Mouse (Mus musculus) olfactory bulb, adult 2 months (tissue): ENCODE measurements around the gene Engase. TPM values are rescaled to one million over a fixed set of nuclear protein-coding genes. Genes with fewer than 3 reads are reported as not detected.
A peak's percentile ranks its signal among the peaks of the same experiment; 100 is the strongest.

Source experiments
- H3K27ac ChIP-seq: fragments of 200-500 bp; 2 replicates; pipeline ENCODE4 v1.5.1; 2012; ENCODE audit warnings: low read depth, low read length; ENCODE audit not compliant: insufficient read depth
- H3K4me1 ChIP-seq: fragments of 200-500 bp; 2 replicates; pipeline ENCODE4 v1.6.1; 2012; ENCODE audit warnings: low read length; ENCODE audit not compliant: control insufficient read depth, insufficient read depth
- H3K4me3 ChIP-seq: fragments of 200-500 bp; 2 replicates; pipeline ENCODE4 v1.5.1; 2012; ENCODE audit warnings: mild to moderate bottlenecking, low read depth, low read length, moderate library complexity; ENCODE audit not compliant: insufficient read depth
- CTCF ChIP-seq: fragments of 200-500 bp; IDR thresholded peaks from 2 replicates; pipeline ENCODE4 v1.5.1; 2012; ENCODE audit warnings: low read depth, mild to moderate bottlenecking, low read length, moderate library complexity; ENCODE audit not compliant: insufficient read depth
- POLR2A ChIP-seq: fragments of 200-500 bp; IDR thresholded peaks from 2 replicates; pipeline ENCODE4 v1.6.1; 2012; ENCODE audit warnings: mild to moderate bottlenecking, low read depth, low read length, moderate library complexity; ENCODE audit not compliant: insufficient read depth
- WGBS: fragments of 180-500 bp; shearing (Covaris S2); methylation state at CpG from one replicate; pipeline ENCODE4 v1.1.7; 2018; 5-methylcytosine and 5-hydroxymethylcytosine counted together
- polyA plus RNA-seq: library from polyadenylated mRNA; stranded (reverse); fragments of >200 nt; gene quantifications from 2 replicates; pipeline ENCODE4 v1.2.4, GENCODE M21; 2012; ENCODE audit warnings: low replicate concordance; ENCODE audit not compliant: missing spikeins, insufficient read depth, insufficient read length

Engase gene
- polyA plus RNA-seq, 1 experiment, result not detected

DNA sequence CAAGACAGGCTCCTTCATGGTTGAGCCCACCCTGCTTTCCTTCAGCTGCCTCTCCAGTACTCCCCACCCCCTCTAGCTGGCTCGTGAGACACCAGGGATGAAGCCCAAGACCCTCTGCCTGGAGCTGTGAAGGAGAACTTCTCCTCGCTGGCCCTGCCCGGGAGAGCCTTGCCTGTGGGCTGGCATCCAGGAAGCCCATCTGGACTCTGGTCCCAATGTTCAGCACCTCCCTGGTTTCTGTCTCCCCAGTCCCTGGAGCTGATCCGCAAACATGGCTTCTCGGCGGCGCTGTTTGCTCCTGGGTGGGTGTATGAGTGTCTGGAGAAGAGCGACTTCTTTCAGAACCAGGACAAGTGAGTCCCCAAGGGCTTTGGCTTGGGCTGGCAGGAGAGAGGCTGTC, 7.5 kb downstream of the Engase start:
- Histone ChIP-seq H3K4me3 (no peak overlapping the region), H3K4me1 (peaks cover 24% of the 10 kb centered on the region), H3K27ac (no peak overlapping the region)
- TF ChIP-seq CTCF (no peak), POLR2A (no peak)
- 83% methylated on average over 8 of the region's 8 CpGs for WGBS

DNA sequence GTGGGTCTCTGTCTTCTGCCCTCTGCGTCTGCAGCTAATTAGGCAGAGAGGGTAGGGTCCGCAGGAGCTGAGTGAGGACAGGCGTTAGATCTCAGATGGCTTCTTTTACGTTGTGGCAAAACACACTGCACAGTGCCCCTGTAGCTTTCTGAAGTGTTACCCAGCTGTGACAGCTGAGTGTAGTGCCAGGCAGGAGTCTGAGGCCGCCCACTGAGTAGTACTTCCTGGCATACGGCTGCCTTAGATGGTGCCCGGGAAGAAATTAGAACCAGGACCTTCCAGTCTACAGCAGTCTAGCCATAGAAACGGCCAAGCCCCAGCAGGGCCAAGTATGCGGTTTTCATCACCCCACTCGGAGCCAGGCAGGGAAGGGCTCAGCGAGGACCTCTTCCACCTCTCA, 8.7 kb downstream of the Engase start:
- Histone ChIP-seq H3K4me1 (peaks cover 29% of the 10 kb centered on the region), H3K27ac (no peak overlapping the region), H3K4me3 (no peak overlapping the region)
- TF ChIP-seq CTCF (no peak), POLR2A (no peak)
- 47% methylated on average over 11 of the region's 11 CpGs for WGBS

DNA sequence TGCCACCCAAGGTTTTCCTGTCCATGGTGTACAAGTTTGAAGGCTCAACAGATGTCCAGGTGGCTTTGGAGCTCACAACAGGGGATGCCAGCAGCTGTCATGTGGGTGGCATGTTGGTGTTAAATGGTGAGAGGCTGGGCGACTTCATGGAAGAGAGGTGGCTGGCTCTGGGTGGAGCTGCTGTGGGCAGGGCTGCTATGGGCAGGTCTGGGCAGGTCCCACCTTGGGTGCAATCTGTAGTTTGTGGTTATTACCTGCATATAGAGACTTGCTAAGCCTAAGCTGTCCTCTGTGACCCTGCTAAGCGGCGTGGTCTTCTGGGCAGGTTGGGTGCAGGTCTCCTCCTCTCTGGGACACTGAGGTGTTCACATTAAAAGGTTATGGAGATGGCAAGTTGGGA, 9.2 kb downstream of the Engase start:
- no peak overlapping the region for H3K27ac ChIP-seq
- WGBS, result 85% methylated on average over 3 of the region's 3 CpGs
- H3K4me1 ChIP-seq, result peaks cover 34% of the 10 kb centered on the region
- no peak overlapping the region for H3K4me3 ChIP-seq
- TF ChIP-seq CTCF (no peak), POLR2A (no peak)

DNA sequence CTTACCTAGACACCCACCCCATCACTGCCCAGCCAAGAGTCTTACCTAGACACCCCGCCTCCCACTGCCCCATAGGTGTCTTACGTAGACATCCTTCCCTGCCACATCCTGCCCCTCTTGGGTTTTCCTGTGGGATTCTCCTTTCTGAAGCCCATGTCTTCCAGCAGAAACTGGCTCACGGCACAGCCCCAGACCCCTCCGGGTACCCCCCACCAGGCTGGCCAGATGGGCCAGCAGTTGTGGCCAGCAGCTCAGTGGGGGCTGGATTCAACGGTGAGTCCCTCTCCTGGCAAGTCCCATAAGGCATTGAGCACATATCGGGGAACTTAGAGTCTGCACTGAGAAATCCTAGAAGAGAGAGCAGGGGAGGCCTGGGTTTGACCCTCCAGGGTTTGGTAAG, 9.7 kb downstream of the Engase start:
- WGBS, result 83% methylated on average over 6 of the region's 6 CpGs
- Histone ChIP-seq H3K4me3 (no peak overlapping the region), H3K4me1 (peaks cover 36% of the 10 kb centered on the region), H3K27ac (no peak overlapping the region)
- TF ChIP-seq POLR2A, result no peak
- TF ChIP-seq CTCF, result no peak

DNA sequence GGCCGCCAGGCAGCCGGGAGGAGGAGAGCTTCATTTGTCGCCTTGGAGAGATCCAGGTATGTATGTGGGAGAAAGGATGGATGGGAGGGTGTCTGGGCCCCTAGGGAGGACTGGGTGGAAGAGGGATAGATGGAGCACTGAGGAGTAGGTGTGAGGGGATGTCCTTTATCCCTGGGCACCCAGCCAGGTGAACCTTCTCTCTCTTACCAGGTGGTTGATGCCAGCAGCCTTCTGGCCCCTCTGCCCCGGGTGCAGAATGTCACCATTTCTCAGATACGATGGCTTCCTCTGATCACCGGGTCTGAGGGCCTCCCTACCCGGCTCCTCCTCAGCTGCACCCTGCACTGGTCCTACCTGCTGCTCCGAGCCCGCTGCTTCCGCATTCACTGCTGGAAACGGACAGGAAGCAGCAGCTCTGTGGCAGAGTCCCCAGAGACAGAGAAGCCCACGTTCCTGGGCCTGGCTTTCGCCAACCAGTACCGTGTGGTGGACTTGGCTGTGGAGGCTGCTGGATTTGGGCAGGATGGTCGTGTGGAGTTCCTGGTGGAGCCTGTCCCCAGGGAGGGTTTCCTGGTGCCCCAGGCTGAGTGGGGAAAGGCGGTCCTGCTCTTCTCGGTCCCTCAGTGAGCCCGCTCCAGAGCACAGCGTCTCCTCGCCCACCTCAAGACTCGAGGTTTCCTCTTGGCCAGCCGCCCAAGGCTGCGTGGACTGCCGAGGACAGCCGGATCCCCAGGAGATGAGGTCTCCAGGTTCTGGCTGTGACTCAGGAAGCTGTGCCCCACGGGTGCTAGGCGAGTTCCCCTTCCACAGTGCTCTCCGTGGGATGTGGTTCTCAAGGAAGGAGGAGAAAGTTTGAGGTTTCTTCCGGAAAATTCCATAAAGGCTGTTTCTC, 10.5 kb downstream of the Engase start:
- Histone ChIP-seq H3K4me3 (no peak overlapping the region), H3K4me1 (peaks cover 36% of the 10 kb centered on the region), H3K27ac (no peak overlapping the region)
- WGBS, result 77% methylated on average over 29 of the region's 29 CpGs
- TF ChIP-seq CTCF (no peak), POLR2A (0 out of 2 replicates have a peak, but pooled peaks have one; percentile 25)

DNA sequence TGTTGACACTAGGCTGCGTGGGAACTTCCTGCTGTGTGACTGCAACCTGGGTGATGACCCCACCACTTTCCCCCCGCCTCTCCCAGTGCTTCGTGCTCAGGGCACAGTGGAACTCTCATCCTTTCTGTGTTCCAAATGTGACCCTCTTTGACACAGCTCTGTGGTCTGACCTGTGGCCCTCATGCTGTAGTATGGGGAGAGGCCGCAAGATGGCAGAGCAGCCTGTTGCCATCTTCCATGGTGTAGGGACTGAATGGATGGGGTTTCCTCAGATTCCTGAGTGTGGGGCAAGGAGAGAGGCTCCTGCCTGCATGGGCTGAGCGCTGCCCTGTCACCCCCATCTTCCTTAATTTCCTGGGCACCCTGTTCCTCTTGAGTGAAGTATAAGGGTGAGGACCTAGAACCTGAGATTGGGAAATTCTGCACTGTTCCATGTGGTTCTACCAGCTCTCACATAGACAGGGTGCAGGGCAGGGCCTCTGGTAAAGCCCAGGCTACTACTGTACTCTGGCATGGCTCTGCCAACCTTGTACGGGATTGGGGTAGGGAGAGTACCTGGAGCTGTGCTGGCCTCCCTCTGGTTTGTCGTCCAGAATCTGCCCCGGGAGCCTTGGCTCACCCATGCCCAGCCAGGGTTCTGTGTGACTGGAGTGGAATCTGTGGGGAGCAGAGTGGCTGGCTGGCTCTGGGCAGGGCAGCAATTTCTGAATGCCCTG, 11.7 kb downstream of the Engase start:
- 75% methylated on average over 8 of the region's 8 CpGs for WGBS
- no peak overlapping the region for H3K27ac ChIP-seq
- no peak overlapping the region for H3K4me3 ChIP-seq
- peak; percentile 29; the same call in 1 of the 2 replicates for TF ChIP-seq CTCF
- no peak for TF ChIP-seq POLR2A
- peaks cover 42% of the 10 kb centered on the region for H3K4me1 ChIP-seq

DNA sequence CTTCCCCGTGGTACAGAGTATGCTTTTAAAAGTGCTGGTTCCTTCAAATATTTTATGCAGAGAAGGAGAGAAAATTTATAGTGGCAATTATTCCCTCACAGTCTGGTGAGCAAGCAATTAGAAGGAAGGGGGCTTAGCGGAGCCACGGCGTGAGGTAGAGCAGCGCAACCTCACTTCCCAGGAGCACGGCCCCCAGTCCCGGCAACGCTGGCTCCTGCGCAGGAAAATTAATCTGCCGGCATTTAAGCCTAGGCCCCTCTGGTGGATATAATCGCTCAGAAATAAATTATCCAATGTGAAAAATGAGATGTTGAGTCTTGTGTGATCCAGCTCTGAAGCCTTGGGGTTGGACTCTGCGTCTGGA, 12.3 kb downstream of the Engase start:
- TF ChIP-seq CTCF, result no peak
- Histone ChIP-seq H3K4me3 (no peak overlapping the region), H3K27ac (no peak overlapping the region), H3K4me1 (peaks cover 47% of the 10 kb centered on the region)
- WGBS, result 42% methylated on average over 12 of the region's 12 CpGs

DNA sequence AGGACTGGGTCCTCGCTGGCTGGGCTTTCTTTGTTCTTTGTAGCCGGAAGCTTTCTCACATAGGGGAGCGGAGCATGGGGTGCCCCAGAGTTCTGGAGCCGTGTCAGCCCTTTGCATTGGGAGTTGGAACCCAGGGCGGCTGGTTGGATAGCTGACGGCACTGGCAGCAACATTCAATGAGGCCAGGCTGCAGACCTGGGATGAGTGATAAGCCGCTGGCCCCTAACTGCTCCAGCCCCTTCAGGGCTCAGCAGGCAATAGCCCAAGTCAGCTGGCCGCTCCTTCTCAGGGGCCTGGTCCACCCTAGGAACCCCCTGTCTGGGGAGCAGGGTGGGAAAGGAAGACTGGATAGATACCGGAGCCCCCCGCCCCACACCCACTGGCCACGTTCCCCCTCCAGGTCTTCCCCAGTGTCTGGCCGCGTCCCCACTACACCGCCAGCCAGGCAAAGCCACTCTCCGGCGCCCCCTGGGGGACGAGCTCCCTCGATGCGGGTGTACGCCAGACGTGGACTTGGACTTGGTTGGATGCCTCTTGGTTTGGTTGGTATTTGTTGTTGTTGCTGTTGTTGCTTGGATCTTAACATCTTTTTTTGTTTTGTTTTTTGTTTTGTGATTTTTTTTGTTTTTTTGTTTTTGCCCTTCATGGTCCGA, 14.1 kb downstream of the Engase start:
- no peak overlapping the region for H3K27ac ChIP-seq
- no peak overlapping the region for H3K4me3 ChIP-seq
- no peak for TF ChIP-seq POLR2A
- TF ChIP-seq CTCF, result peak; percentile 66
- 40% methylated on average over 22 of the region's 22 CpGs for WGBS
- peaks cover 50% of the 10 kb centered on the region for H3K4me1 ChIP-seq

DNA sequence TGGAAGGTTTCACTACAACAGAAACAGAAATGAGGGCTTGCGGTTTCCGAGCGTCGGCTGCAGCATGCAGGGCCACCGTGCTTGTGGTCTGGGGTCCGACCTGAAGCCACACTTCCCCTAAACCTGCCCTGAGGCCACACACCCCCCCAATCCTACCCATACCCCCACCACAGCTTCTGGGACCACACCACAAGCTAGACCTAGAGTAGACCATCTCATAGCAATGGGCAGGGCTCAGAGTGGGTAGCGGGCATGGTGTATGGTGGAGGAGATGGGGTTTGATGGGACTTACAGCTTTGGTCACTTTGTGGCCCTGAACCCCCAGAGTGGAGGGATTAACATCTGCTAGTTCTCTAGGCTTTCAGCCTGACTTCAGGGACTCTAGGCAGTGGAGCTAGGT, 14.6 kb downstream of the Engase start:
- 86% methylated on average over 7 of the region's 7 CpGs for WGBS
- Histone ChIP-seq H3K27ac (no peak overlapping the region), H3K4me3 (no peak overlapping the region), H3K4me1 (peaks cover 50% of the 10 kb centered on the region)
- TF ChIP-seq CTCF (no peak), POLR2A (no peak)
